Mouse (Mus musculus) brain, embryonic 14.5 days (tissue): ENCODE results near the gene Zfp654.

Experiments used
- CTCF ChIP-seq: fragments of 200-500 bp; IDR thresholded peaks from 2 replicates; pipeline ENCODE4 v1.5.1; 2012; ENCODE audit warnings: inconsistent platforms, mild to moderate bottlenecking, moderate library complexity, borderline replicate concordance; ENCODE audit not compliant: insufficient read depth, insufficient read length; ENCODE audit errors: extremely low read depth
- POLR2A ChIP-seq: fragments of 200-500 bp; IDR thresholded peaks from 2 replicates; pipeline ENCODE4 v1.6.1; 2012; ENCODE audit warnings: mild to moderate bottlenecking, inconsistent platforms, borderline replicate concordance; ENCODE audit not compliant: poor library complexity, insufficient read depth, insufficient read length, severe bottlenecking; ENCODE audit errors: extremely low read depth

- TF ChIP-seq POLR2A (no peak), CTCF (no peak)
These were observed 1.0 kb upstream of the Zfp654 start for GRCm38 (mm10) chr16:64852441-64852871.
